Mouse (Mus musculus): ENCODE results near the gene Dynlt1c.
A peak's percentile ranks its signal among the peaks of the same experiment; 100 is the strongest.
"Not testable (repeated sequence)": the region's sequence is repeated elsewhere in the genome, so short reads cannot be mapped to it uniquely, and the experiment has no call there.

Gene Dynlt1c

DNA sequence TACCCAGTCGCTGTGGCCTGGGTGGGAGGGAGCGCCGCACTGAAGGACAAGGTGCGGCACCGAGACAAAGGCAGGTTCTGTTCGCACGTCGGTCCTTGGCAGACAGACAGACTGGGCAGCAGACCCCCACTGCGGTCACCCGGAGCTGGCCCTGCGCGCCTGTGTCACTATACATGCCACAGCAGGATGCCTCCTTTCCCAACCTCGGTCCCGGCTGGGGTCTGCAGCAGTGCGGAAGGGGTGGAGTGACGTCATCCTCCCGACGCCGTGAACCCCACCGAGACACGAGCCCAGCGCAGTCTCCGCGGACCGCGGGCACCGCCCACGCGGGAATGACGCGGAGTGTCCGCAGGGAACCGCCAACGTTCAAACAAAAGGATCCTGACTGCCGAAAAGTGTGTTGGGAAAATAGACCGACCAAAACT, 53.6 kb downstream of the Dynlt1c start:
- DNase-seq (ENCODE audit: inconsistent ontology term): peak; percentile 90

DNA sequence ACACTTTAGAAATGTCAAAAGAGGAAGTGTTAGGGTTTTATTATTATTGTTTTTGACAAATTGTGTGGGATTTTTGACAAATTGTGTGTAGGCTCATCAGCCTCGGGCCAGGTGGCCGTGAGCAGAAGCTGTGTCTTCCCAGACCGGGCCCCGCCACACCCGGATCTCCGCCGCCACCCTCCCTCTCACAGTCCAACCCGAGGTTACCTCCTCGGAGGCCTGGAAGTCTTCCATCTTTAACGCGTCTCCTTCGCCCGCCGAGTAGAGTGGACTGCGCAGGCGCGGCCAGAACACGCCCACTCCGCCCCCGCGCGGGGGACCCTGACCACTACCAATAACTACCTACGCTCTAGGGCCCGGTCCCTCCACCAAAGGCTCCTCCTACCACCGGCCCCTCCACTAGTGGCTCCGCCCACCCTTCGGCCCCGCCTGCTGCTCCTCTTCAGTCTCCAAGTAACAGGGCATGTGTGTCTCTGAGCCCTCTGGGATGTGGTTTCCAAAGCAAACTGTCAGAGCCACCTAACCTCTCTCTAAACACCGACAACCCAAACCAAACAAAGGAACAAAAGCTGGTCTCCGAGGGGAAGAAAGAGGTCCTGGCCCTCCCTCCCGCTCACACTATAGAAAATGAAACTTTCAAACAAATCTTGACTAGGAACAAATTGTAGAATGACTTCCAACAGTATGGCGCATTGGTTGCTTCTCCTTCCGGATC, 54.3 kb downstream of the Dynlt1c start, which contains the start of gene Dynlt1f:
Dynlt1f (minus strand) TSS at position 334 of the 715 bp plus-strand sequence.
- peak; percentile 64 for DNase-seq (ENCODE audit: inconsistent ontology term)

DNA sequence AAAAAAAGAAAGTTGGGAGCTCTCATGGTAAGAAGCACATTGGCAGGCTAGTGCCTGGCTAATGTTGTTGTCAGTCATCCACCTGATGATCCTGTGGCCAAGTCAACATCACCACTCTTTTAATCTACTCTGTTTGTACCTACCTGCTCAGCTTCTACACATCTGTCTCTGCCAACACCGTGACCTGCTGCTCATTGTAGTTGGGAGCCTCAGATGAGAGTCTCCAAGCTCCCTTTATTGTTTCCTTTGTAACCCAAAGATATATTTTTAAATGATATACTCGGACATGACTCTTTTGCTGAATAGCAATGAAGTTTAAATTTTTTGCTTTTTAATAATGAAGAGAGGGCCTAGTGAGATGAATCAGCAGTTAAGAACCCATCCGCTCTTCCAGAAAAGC, 55.0 kb downstream of the Dynlt1c start:
- DNase-seq (ENCODE audit: inconsistent ontology term): not testable (repeated sequence)

DNA sequence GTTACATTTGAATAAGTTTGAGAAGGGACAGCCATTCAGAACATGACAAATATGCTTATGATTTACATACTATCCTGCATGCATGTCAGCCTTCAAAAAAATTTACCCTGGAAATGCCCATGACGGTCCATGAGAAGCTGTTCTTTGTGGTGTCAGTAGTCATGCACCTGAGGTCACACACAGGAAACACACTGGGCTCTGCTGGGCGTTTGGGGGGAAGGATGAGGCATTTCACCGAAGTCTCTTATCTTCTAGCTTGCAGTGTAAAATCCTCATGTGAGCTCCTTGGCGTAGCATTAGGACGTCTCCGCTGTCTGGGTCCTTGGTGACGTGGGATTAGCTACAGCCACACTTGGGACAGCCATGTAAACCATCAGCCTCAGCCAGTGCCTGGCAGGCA, 57.3 kb downstream of the Dynlt1c start, which contains the start of gene Sytl3:
Sytl3 (plus strand) TSS at position 293 of the 400 bp plus-strand sequence.
- DNase-seq (ENCODE audit: inconsistent ontology term): not testable (repeated sequence)
